Mouse (Mus musculus): ENCODE results near the gene Snai3. TPM values are rescaled to one million over a fixed set of nuclear protein-coding genes. Genes with fewer than 3 reads are reported as not detected.
A peak's percentile ranks its signal among the peaks of the same experiment; 100 is the strongest.

Gene Snai3
- polyA plus RNA-seq (2015; fragmentation: Nextera tagmentation; extraction: Ambion mirVana), result 0.67 and 1.0 TPM in 2 replicates

DNA sequence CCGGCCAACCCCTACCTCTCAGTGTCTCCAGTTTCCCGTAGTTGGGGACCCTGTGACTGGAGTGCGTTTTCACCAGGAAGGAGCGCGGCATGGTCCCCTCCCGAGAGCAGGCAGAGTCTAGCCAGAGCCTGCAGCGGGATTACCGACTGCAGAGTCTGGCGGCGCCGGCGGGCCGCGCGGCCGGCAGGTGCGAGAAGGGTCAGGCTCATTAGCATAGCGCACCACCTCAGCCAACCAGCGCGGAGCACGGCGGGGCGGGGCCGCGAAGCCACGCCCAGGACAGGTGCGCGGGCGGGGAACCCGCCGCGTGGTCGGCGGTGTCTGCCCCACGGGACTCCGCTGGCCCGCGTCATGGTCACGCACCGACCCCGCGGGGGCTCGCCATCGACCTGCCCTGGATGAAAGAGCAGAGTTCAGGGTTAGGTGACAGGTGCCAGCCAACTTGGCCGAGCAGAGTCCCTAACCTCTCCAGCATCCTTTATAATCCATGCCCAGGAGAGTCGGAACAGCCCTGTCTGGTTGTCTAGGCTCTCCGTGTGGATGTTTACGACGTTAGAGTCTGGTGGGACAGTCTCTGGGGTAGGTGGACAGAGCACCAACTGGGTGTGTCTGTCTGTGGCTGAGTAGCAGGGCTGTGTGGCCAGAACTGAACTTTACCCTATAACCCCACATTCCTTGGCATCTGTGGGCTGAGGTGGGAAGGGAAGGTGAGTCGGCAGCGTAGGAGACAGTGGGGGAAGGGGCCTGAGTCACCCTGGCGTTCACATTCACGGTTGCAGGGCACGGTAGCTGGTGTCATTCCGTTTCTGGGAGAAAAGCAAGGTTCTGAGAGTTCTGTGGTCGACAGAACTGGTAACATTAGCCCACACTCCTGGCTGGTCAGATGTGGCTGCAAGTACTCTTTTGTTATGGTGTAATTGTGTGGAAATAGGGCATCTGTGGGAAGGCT lies at the start of gene Snai3:
Snai3 (minus strand) TSS at position 210 of the 949 bp plus-strand sequence.
- Histone ChIP-seq H3K9ac (ENCODE audit: low read depth, low read length) (peak within 1 kb of the TSS; percentile 43), H3K4me3 (replicated peaks; ENCODE audit: low read depth, low read length) (peak within 1 kb of the TSS; percentile 27), H3K9me3 (replicated peaks; ENCODE audit: low read length) (no peaks in the 10 kb centered on the region), H3K36me3 (ENCODE audit: insufficient read depth, low read length) (no peaks in the 10 kb centered on the region), H3K27me3 (ENCODE audit: insufficient read depth, low read length) (peaks cover 16% of the 10 kb centered on the region), H3K4me1 (replicated peaks; ENCODE audit: insufficient read depth, low read length) (peaks cover 13% of the 10 kb centered on the region; the same call in 1 of the 2 replicates), H3K4me2 (ENCODE audit: low read length) (peak within 1 kb of the TSS; percentile 66), H3K27ac (no peak within 1 kb of the TSS)
- ATAC-seq (replicated peaks; ENCODE audit: low FRiP score, low read depth) (peak; percentile 90), DNase-seq (ENCODE audit: low spot score) (peak; percentile 54)
- 2% methylated on average over 49 of the region's 56 CpGs for WGBS
- no peak for TF ChIP-seq CTCF (IDR thresholded peaks at IDR 0.05; ENCODE audit: low read depth)

DNA sequence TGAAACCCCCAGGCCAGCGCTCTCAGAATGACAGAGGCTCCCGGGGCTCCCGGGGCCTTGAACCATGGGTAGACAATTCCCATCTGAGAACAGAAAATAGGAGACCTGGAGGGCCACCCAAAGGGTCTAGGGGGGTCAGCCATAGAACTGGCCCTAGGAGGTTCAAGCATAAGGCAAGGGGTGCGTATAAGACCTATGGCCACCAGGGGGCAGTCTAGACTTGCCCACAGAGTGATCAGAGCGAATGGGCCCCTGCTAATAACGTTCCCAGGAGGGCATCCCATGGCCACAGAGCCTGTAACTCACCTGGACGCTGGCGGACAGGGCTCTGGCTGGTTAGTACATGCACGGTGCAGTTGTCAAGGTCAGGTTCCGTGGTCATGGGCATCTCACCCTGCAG lies 40.3 kb upstream of the Snai3 start:
- 26% methylated on average over 10 of the region's 10 CpGs for WGBS
- H3K27me3 ChIP-seq (ENCODE audit: insufficient read depth, low read length), result no peaks in the 10 kb centered on the region
- DNase-seq (ENCODE audit: low spot score), result peak; percentile 95
- TF ChIP-seq CTCF (IDR thresholded peaks at IDR 0.05; ENCODE audit: low read depth), result peak; percentile 95
- no peak overlapping the region for H3K9ac ChIP-seq (ENCODE audit: low read depth, low read length)
- no peaks in the 10 kb centered on the region for H3K9me3 ChIP-seq (replicated peaks; ENCODE audit: low read length)
- H3K4me1 ChIP-seq (replicated peaks; ENCODE audit: insufficient read depth, low read length), result no peaks in the 10 kb centered on the region
- no peak overlapping the region for H3K27ac ChIP-seq
- no peak overlapping the region for H3K4me3 ChIP-seq (replicated peaks; ENCODE audit: low read depth, low read length)
- peaks cover 35% of the 10 kb centered on the region for H3K36me3 ChIP-seq (ENCODE audit: insufficient read depth, low read length)
- H3K4me2 ChIP-seq (ENCODE audit: low read length), result no peak overlapping the region
- ATAC-seq (replicated peaks; ENCODE audit: low FRiP score, low read depth), result no peak; the same call in 1 of the 2 replicates

DNA sequence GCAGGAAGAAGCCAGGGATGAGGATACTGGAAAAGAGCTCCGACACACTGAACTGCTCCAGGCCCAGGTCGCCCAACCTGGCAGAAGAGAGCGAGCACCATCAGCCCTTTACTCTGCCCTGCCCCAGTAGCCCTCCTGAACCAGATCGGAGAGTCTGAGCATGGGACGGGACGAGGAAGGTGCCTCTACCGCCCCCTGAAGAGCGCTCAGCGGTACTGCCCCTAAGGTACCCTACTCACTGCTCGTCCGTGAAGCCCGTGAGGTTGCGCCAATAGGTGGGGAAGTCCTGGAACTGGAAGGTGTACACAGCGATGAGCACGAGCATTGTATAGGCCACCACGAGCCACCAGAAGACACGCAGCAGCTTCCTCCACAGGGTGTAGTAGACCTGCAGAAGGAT lies 37.4 kb upstream of the Snai3 start:
- no peak for DNase-seq (ENCODE audit: low spot score)
- Histone ChIP-seq H3K9me3 (replicated peaks; ENCODE audit: low read length) (no peaks in the 10 kb centered on the region), H3K36me3 (ENCODE audit: insufficient read depth, low read length) (peaks cover 59% of the 10 kb centered on the region), H3K4me2 (ENCODE audit: low read length) (no peak overlapping the region), H3K27me3 (ENCODE audit: insufficient read depth, low read length) (no peaks in the 10 kb centered on the region), H3K27ac (no peak overlapping the region; the same call in 1 of the 2 replicates), H3K4me1 (replicated peaks; ENCODE audit: insufficient read depth, low read length) (no peaks in the 10 kb centered on the region), H3K4me3 (replicated peaks; ENCODE audit: low read depth, low read length) (no peak overlapping the region), H3K9ac (ENCODE audit: low read depth, low read length) (no peak overlapping the region)
- no peak for ATAC-seq (replicated peaks; ENCODE audit: low FRiP score, low read depth)
- WGBS, result 78% methylated on average over 17 of the region's 17 CpGs
- peak; percentile 51; the same call in 1 of the 2 replicates for TF ChIP-seq CTCF (IDR thresholded peaks at IDR 0.05; ENCODE audit: low read depth)

DNA sequence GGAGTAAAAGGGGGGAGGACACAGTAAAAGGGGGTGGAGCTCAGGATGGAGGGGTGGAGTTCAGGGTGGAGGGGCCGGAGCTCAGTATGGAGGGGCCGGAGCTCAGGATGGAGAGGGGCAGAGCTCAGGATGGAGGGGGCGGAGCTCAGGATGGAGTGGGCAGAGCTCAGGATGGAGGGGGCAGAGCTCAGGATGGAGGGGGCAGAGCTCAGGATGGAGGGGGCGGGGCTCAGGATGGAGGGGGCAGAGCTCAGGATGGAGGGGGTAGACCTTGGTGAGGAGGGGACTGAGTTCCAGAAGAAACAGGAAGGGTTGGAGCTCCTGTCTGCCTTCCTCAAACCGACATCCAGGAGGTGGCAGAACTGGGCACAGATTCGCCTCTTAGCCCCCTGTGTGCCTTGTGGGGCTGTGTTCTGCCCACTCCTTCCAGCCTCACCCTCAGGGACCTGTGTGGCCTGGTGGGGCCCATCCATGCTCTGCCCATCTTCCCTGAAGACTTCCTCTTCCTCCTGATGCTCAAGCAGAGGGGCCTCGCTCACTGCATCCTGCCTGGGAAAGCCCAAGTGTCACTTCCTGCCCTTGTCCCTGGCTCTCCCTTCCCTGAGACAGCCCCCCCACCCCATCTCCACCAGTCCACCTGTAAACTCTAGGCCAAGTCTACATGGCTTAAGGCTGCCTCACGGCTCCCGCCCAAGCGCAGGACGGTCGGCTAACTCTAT lies 36.6 kb upstream of the Snai3 start:
- peak; percentile 18; the same call in 1 of the 2 replicates for TF ChIP-seq CTCF (IDR thresholded peaks at IDR 0.05; ENCODE audit: low read depth)
- no peaks in the 10 kb centered on the region for H3K9me3 ChIP-seq (replicated peaks; ENCODE audit: low read length)
- H3K27ac ChIP-seq, result no peak overlapping the region; the same call in 1 of the 2 replicates
- no peak overlapping the region for H3K9ac ChIP-seq (ENCODE audit: low read depth, low read length)
- H3K4me3 ChIP-seq (replicated peaks; ENCODE audit: low read depth, low read length), result no peak overlapping the region
- DNase-seq (ENCODE audit: low spot score), result peak; percentile 46
- ATAC-seq (replicated peaks; ENCODE audit: low FRiP score, low read depth), result no peak
- 75% methylated on average over 12 of the region's 12 CpGs for WGBS
- H3K4me1 ChIP-seq (replicated peaks; ENCODE audit: insufficient read depth, low read length), result no peaks in the 10 kb centered on the region
- H3K27me3 ChIP-seq (ENCODE audit: insufficient read depth, low read length), result no peaks in the 10 kb centered on the region
- peaks cover 67% of the 10 kb centered on the region for H3K36me3 ChIP-seq (ENCODE audit: insufficient read depth, low read length)
- H3K4me2 ChIP-seq (ENCODE audit: low read length), result no peak overlapping the region

DNA sequence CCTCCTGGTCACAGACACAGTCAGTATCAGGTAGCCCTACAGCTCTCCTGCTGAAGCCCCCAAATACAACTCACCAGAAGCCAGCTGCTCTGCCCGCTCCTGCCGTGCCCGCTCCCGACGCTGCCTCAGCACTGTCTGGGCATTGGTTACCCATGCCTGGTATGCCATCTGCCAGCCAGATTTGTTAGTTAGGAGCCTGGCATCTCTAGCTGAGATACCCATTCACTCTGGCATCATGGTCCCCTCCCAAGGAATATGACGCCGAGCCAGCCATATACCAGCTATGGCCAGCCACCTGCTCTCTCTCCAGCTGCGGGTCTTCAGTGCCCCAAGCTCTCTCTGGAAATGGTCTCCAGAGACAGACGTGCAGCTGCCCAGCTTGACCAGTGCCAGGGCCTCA lies 27.9 kb upstream of the Snai3 start:
- no peak overlapping the region for H3K4me2 ChIP-seq (ENCODE audit: low read length)
- H3K4me1 ChIP-seq (replicated peaks; ENCODE audit: insufficient read depth, low read length), result no peaks in the 10 kb centered on the region
- H3K9me3 ChIP-seq (replicated peaks; ENCODE audit: low read length), result no peaks in the 10 kb centered on the region
- H3K4me3 ChIP-seq (replicated peaks; ENCODE audit: low read depth, low read length), result no peak overlapping the region
- H3K9ac ChIP-seq (ENCODE audit: low read depth, low read length), result no peak overlapping the region
- no peak overlapping the region for H3K27ac ChIP-seq
- WGBS, result 89% methylated on average over 9 of the region's 9 CpGs
- DNase-seq (ENCODE audit: low spot score) (no peak), ATAC-seq (replicated peaks; ENCODE audit: low FRiP score, low read depth) (no peak)
- TF ChIP-seq CTCF (IDR thresholded peaks at IDR 0.05; ENCODE audit: low read depth), result no peak
- H3K27me3 ChIP-seq (ENCODE audit: insufficient read depth, low read length), result no peaks in the 10 kb centered on the region
- peaks cover 75% of the 10 kb centered on the region for H3K36me3 ChIP-seq (ENCODE audit: insufficient read depth, low read length)

DNA sequence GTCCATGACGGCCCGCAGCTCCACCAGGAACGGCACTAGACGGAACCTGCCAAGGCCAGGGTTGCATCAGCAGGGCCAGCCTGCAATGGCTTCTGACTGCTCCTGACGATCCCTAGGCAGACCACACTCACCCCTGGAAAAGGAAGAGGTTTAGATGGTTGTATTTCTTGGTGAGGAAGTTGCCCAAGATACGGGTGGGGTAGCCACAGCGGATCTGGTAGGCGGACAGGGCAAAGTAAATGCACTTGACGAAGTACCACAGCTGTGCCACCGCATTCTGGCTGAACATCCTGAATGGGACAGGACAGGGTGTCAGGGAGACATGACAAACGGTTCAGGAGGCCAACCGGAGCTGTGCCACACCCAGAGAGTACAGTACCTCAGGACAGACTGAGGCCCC lies 24.3 kb upstream of the Snai3 start:
- WGBS, result 84% methylated on average over 12 of the region's 12 CpGs
- Histone ChIP-seq H3K36me3 (ENCODE audit: insufficient read depth, low read length) (peaks cover 74% of the 10 kb centered on the region), H3K4me1 (replicated peaks; ENCODE audit: insufficient read depth, low read length) (no peaks in the 10 kb centered on the region), H3K4me2 (ENCODE audit: low read length) (no peak overlapping the region), H3K27me3 (ENCODE audit: insufficient read depth, low read length) (no peaks in the 10 kb centered on the region), H3K27ac (no peak overlapping the region), H3K9ac (ENCODE audit: low read depth, low read length) (no peak overlapping the region), H3K4me3 (replicated peaks; ENCODE audit: low read depth, low read length) (no peak overlapping the region), H3K9me3 (replicated peaks; ENCODE audit: low read length) (no peaks in the 10 kb centered on the region)
- no peak for TF ChIP-seq CTCF (IDR thresholded peaks at IDR 0.05; ENCODE audit: low read depth)
- ATAC-seq (replicated peaks; ENCODE audit: low FRiP score, low read depth), result no peak
- DNase-seq (ENCODE audit: low spot score), result no peak

Measured in kidney, postnatal 0 days (tissue).